Comparison of ENCODE assay signal across 27 mouse cellular contexts in genomic region chr11:26159033-26159432, GRCm38 (mm10). TPM values are rescaled to one million over a fixed set of nuclear protein-coding genes. Genes with fewer than 3 reads are reported as not detected.
"Had no signal": no experiment of that assay in that cellular context is flagged by ENCODE, and none has a peak within 500 bp of the region (broad histone marks: within the 10 kb centered on the region; RNA-seq: fewer than 3 reads in every experiment).

No protein-coding gene starts in this region.

- H3K4me3 ChIP-seq: gastrocnemius, adult 2 months; heart, embryonic 10.5 days; heart, embryonic 12.5 days; hindbrain, embryonic 12.5 days; intestine, embryonic 15.5 days; left cerebral cortex, adult 2 months; limb, embryonic 10.5 days; limb, embryonic 12.5 days had no signal

- H3K36me3 ChIP-seq: heart, embryonic 10.5 days; heart, embryonic 12.5 days; hindbrain, embryonic 12.5 days; intestine, embryonic 15.5 days; limb, embryonic 10.5 days; limb, embryonic 12.5 days had no signal

- H3K27ac ChIP-seq: gastrocnemius, adult 2 months; heart, embryonic 10.5 days; hindbrain, embryonic 12.5 days; intestine, embryonic 15.5 days; left cerebral cortex, adult 2 months; limb, embryonic 10.5 days; limb, embryonic 12.5 days had no signal

- H3K9ac ChIP-seq: heart, embryonic 12.5 days; hindbrain, embryonic 12.5 days; intestine, embryonic 15.5 days; limb, embryonic 12.5 days had no signal

- DNase-seq: gastrocnemius, adult 2 months; gastrocnemius, postnatal 10 days; gastrocnemius, postnatal 25 days; heart, adult 18-20 months; heart, postnatal 10 days; heart, postnatal 4 days; kidney, adult 18-20 months; kidney, adult 8-10 months; kidney, postnatal 10 days; kidney, postnatal 25 days; kidney, postnatal 4 days; layer of hippocampus, adult 9-11 months; liver had no signal

- H3K9me3 ChIP-seq: heart, embryonic 10.5 days; heart, embryonic 12.5 days; hindbrain, embryonic 12.5 days; intestine, embryonic 15.5 days; limb, embryonic 10.5 days; limb, embryonic 12.5 days had no signal

- H3K4me1 ChIP-seq: hindbrain, embryonic 12.5 days; limb, embryonic 10.5 days; limb, embryonic 12.5 days had no signal

- H3K27me3 ChIP-seq: heart, embryonic 12.5 days; hindbrain, embryonic 12.5 days; intestine, embryonic 15.5 days; limb, embryonic 12.5 days had no signal

- ATAC-seq: forebrain, embryonic 16.5 days; inflammation-experienced regulatory T-cells, adult 6 months; intestine, embryonic 15.5 days; intestine, postnatal 0 days had no signal

- H3K4me2 ChIP-seq: heart, embryonic 12.5 days; hindbrain, embryonic 12.5 days; intestine, embryonic 15.5 days; limb, embryonic 12.5 days; liver, embryonic 11.5 days had no signal

RNA-seq across cellular contexts. Expression of gene 5730522E02Rik, which starts 51.5 kb away (rescaled TPM):
- total RNA-seq: gastrocnemius, adult 2 months; gastrocnemius, postnatal 10 days; gastrocnemius, postnatal 25 days; granulocyte monocyte progenitor cell, adult 5-6 weeks; heart, adult 18-20 months; heart, adult 8-10 months; heart, postnatal 25 days had no signal
- polyA plus RNA-seq: inflammation-experienced regulatory T-cells, adult 6 months had no signal
